Comparison of ENCODE assay signal across 33 mouse cellular contexts in the genomic region with DNA sequence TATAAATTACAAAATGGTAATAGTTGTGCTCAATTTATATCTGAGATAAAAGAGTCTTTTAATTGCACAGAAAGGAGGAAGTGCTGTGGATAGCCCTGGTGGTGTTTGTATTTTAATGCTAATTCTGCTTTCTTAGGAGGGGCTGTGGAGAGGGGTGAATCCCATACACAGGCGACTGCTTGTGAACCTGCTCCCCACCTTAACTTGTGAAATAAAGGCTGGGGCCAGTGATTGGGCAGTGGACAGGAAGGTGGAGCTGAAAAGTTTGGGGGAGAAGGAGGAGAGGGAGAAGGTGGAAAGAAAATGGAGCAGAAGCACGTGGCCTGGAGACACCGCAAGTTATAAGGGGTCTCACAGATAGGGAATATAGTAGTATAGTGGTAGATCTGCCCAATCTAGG. TPM values are rescaled to one million over a fixed set of nuclear protein-coding genes. Genes with fewer than 3 reads are reported as not detected.
"Had no signal": no experiment of that assay in that cellular context is flagged by ENCODE, and none has a peak within 500 bp of the region (broad histone marks: within the 10 kb centered on the region; RNA-seq: fewer than 3 reads in every experiment).

No protein-coding gene starts in this region.

- DNase-seq: left cerebral cortex, postnatal 4 days; liver; liver, embryonic 13.5 days; liver, postnatal 0 days; lung, adult 18-20 months; lung, adult 2 months; lung, embryonic 14.5 days; lung, postnatal 10 days; lung, postnatal 14 days; lung, postnatal 36 days; lung, postnatal 4 days; midbrain, embryonic 14.5 days had no signal

- H3K4me1 ChIP-seq: liver, embryonic 13.5 days; lung, embryonic 15.5 days had no signal

- ATAC-seq: liver, embryonic 12.5 days; liver, postnatal 0 days; lung, postnatal 0 days; midbrain, embryonic 13.5 days; midbrain, embryonic 15.5 days; midbrain, embryonic 16.5 days had no signal

- H3K27me3 ChIP-seq: limb, embryonic 12.5 days; limb, embryonic 13.5 days; limb, embryonic 15.5 days; liver, embryonic 12.5 days; liver, embryonic 13.5 days; liver, embryonic 15.5 days; lung, embryonic 15.5 days; midbrain, embryonic 12.5 days; midbrain, embryonic 13.5 days; midbrain, embryonic 15.5 days; neural tube, embryonic 12.5 days had no signal

- H3K9ac ChIP-seq: limb, embryonic 12.5 days; limb, embryonic 13.5 days; limb, embryonic 15.5 days; liver, embryonic 12.5 days; liver, embryonic 13.5 days; liver, embryonic 14.5 days; liver, embryonic 15.5 days; liver, postnatal 0 days; lung, embryonic 14.5 days; lung, embryonic 15.5 days; midbrain, embryonic 12.5 days; midbrain, embryonic 13.5 days; midbrain, embryonic 15.5 days; neural tube, embryonic 12.5 days had no signal

- H3K9me3 ChIP-seq: limb, embryonic 10.5 days; limb, embryonic 12.5 days; limb, embryonic 13.5 days; limb, embryonic 15.5 days; liver, embryonic 12.5 days; liver, embryonic 13.5 days; liver, embryonic 15.5 days; lung, embryonic 15.5 days; megakaryocyte, embryonic 14.5 days; midbrain, embryonic 10.5 days; midbrain, embryonic 12.5 days; midbrain, embryonic 13.5 days; midbrain, embryonic 15.5 days; neural tube, embryonic 12.5 days had no signal

- H3K4me2 ChIP-seq: limb, embryonic 12.5 days; limb, embryonic 13.5 days; limb, embryonic 15.5 days; liver, embryonic 11.5 days; liver, embryonic 12.5 days; liver, embryonic 13.5 days; liver, embryonic 15.5 days; lung, embryonic 14.5 days; lung, embryonic 15.5 days; midbrain, embryonic 11.5 days; midbrain, embryonic 12.5 days; midbrain, embryonic 13.5 days; midbrain, embryonic 15.5 days; neural tube, embryonic 12.5 days had no signal

- H3K4me3 ChIP-seq: limb, embryonic 10.5 days; limb, embryonic 12.5 days; limb, embryonic 13.5 days; limb, embryonic 15.5 days; liver, embryonic 12.5 days; liver, embryonic 13.5 days; liver, embryonic 15.5 days; lung, embryonic 15.5 days; megakaryocyte, embryonic 14.5 days; midbrain, embryonic 10.5 days; midbrain, embryonic 12.5 days; midbrain, embryonic 13.5 days; midbrain, embryonic 15.5 days; myocyte; neural tube, embryonic 12.5 days had no signal

- H3K36me3 ChIP-seq: limb, embryonic 10.5 days; limb, embryonic 12.5 days; limb, embryonic 13.5 days; limb, embryonic 15.5 days; liver, embryonic 12.5 days; liver, embryonic 13.5 days; liver, embryonic 15.5 days; lung, embryonic 15.5 days; midbrain, embryonic 10.5 days; midbrain, embryonic 12.5 days; midbrain, embryonic 13.5 days; midbrain, embryonic 15.5 days; neural tube, embryonic 12.5 days had no signal

- H3K27ac ChIP-seq: limb, embryonic 10.5 days; limb, embryonic 12.5 days; limb, embryonic 13.5 days; limb, embryonic 15.5 days; liver, embryonic 12.5 days; liver, embryonic 13.5 days; liver, embryonic 14.5 days; liver, embryonic 15.5 days; lung, embryonic 15.5 days; macrophage; midbrain, embryonic 10.5 days; midbrain, embryonic 12.5 days; midbrain, embryonic 13.5 days; midbrain, embryonic 15.5 days; neural tube, embryonic 12.5 days had no signal

RNA-seq across cellular contexts. Expression of gene St8sia1, which starts 32.6 kb away (rescaled TPM):
- total RNA-seq: monocyte, adult 5-6 weeks had no signal
